Mouse (Mus musculus) T-helper 1 cell (primary cell): ENCODE measurements around the gene Ezh1.

Experiments used
- in situ Hi-C: fragments of 300-600 bp; cut with MboI, MseI; formaldehyde crosslinking; loops from one replicate; pipeline ENCODE4 v1.15.1; 2025; ENCODE audit warnings: high pct_unique_total_duplicates

Ezh1 gene

DNA sequence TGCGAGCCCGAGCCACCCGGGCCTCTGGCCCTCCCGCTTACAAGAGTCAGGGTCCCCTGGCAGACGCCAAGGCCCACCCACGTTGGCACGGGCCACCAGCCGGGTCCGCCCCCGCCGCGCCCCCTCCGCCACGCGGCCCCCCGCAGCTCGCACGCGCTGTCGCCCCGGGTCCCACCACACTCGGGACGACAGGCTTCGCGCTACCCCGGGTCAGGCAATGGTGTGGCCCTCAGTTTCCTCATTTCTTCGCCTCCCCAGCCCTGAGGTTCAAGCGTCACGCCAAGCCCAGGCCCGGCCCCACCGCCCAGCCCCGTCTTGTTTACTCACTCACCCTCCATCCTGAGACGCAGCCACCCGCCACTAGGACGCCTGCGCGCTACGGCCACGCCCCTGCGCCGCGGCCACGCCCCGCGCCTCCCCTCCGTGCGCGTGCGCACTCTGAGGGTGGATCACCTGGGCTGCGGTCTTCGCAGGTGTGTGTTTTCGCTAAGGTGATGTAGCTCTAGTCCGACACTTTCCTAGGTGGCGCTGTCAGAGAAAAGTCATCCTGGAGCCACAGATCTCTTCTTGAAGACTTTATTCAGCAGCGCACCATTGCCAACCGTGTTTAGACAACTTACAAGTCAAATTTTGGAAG, at the start of gene Ezh1:
Ezh1 (minus strand) TSS at position 399 of the 637 bp plus-strand sequence.
- in situ Hi-C loops = no loop called here

DNA sequence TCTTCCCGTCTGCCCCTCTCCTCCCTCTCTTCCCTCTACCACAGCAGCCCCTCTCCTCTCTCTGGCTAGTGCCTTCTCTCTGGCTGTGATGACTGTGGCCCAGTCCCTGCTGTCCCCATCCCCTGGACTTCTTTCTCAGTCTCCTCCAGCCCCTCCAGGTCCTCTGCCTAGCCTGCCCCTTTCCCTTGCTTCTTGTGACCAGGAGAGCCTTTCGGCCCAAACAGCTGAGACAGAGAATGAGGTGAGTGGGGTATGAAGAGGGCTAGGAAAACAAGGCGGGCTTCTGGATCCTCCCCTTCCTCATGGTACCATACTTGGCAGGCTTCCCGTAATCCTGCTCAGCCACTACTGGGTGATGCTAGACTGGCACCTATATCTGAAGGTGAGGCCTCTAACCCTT, 49.0 kb upstream of the Ezh1 start:
- in situ Hi-C loops = no loop called here

- in situ Hi-C loops = no loop called here
Observed at GRCm38 (mm10) chr11:101272446-101272845, 46.2 kb upstream of the Ezh1 start.

GRCm38 (mm10) chr11:101269577-101270116, 43.4 kb upstream of the Ezh1 start:
- in situ Hi-C loops = no loop called here

GRCm38 (mm10) chr11:101265906-101266305, 39.6 kb upstream of the Ezh1 start:
- in situ Hi-C loops = no loop called here

GRCm38 (mm10) chr11:101264954-101265471, 38.8 kb upstream of the Ezh1 start:
- in situ Hi-C loops = no loop called here

- in situ Hi-C loops = no loop called here
Observed at GRCm38 (mm10) chr11:101263989-101264280, 37.7 kb upstream of the Ezh1 start.

DNA sequence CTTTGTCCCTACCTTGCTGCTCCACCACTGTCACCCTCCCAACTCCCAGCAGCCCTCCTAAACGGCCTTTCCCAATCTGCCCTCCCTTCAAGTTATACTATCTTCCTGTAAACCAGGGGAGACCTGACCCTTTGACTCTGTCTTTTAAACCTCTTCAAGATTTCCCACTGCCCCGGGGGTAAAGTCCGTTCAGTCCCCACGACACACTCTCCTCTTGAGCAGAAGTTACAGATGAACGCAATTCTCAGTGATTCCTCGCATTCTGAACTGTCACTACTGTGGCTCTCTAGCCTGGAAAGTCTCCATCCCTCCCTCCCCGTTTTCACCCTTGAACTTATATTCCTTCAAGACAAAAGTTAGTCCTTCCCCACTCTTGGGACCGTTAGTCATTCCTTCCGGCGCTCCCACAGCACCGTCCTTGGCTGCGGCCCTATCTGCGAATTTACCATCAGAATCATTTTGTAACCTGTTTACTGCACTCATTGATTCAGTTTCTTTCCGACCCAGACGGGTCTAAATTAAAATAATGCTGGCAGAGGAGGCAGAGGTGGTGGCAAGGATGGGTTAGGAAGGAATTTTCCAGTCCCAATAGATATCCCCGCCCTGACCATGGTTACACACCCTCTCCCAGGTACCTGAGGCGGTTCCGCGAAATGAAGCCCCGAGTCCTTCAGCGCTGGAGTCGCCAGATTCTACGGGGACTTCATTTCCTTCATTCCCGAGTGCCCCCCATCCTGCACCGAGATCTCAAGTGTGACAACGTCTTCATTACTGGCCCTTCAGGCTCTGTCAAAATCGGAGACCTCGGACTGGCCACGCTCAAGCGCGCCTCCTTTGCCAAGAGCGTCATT, 37.1 kb upstream of the Ezh1 start:
- in situ Hi-C loops = no loop called here

- in situ Hi-C loops = no loop called here
Observed at GRCm38 (mm10) chr11:101262272-101262967, 36.2 kb upstream of the Ezh1 start.

- in situ Hi-C loops = no loop called here
Observed at GRCm38 (mm10) chr11:101260826-101261380, 34.6 kb upstream of the Ezh1 start.

DNA sequence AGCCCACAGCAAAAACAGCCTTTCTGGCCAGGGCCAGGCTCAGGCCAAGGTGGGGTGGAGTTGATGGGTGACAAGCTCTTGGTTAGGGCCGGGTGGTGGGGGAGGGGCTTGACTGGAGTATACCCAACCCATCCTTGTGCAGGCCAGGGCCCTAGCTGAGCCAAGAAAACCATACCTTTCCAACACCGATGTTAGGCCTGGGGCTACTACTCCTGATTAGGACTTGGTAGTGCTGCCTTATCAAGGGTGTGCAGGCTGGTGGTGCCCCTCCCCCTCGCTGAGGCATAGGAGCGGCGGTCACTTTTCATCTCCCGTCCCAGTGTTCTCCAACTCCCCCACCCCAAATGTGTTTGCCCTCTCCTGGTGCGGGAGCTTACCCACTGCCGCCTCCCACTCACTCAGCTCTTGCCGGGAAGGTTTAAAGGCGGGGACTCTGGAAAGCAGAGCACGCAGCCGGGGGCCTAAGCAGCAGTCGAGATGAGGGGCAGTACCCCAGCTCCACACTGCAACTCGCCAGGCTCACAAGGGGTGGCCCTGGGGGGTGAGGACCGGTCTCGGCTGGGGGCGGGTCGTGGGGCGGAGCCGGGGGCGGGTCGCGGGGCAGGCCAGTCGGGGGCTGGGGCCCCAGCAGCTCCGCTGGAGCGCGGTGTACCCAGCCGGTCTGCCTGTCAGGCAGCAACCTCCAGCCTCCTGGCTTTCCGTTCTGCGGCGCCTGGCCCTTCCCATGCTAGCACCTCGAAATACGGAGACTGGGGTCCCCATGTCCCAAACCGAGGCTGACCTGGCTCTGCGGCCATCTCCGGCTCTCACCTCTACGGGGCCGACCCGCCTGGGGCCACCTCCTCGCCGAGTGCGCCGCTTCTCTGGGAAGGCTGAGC, 33.9 kb upstream of the Ezh1 start, which contains the start of gene Wnk4:
Wnk4 (plus strand) TSS at position 620 of the 878 bp plus-strand sequence.
- in situ Hi-C loops = no loop called here

GRCm38 (mm10) chr11:101259261-101259712, 33.0 kb upstream of the Ezh1 start:
- in situ Hi-C loops = no loop called here

DNA sequence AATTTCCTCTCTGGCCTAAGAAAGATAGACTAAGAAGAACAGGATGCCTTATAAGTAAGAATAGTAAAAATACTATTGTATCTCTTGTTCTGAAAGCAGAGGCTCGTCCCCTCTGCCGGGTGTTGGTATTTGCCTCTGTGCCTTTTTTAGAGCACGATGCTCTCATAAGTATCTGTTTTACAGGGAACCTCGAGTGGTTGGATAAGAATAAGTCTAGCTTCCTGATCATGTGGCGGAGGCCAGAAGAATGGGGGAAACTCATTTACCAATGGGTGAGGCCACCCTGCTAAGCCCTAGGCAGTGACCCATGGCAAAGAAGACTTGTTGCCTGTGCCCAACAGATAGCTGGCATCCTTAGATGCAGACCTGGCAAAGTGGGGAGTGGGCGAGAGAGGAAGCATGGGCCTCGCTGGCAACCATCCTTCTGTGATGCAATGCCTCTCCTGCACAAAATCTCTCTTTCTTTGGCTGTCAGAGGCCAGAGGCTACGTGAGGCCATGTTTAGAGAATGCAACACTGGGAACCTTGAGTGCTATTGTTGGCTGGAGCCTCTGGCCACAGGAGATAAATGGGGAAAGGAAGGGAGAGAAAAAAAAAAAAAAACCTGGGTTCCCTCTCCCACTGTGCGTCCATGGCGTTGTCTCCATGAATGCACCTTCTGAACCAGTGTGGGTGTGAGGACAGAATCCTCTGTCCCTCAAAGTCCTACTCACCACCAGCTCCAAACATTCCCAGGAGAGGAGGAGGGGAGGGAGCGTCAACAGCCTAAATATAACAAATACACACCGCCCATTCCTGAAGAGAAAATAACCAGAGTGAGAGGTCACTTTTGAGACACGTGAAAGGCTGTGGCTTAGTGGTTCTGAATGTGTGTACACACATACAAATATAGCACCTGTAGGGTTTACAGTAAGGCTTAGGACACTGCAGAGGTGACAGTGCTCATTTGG, 29.8 kb upstream of the Ezh1 start:
- in situ Hi-C loops = no loop called here

DNA sequence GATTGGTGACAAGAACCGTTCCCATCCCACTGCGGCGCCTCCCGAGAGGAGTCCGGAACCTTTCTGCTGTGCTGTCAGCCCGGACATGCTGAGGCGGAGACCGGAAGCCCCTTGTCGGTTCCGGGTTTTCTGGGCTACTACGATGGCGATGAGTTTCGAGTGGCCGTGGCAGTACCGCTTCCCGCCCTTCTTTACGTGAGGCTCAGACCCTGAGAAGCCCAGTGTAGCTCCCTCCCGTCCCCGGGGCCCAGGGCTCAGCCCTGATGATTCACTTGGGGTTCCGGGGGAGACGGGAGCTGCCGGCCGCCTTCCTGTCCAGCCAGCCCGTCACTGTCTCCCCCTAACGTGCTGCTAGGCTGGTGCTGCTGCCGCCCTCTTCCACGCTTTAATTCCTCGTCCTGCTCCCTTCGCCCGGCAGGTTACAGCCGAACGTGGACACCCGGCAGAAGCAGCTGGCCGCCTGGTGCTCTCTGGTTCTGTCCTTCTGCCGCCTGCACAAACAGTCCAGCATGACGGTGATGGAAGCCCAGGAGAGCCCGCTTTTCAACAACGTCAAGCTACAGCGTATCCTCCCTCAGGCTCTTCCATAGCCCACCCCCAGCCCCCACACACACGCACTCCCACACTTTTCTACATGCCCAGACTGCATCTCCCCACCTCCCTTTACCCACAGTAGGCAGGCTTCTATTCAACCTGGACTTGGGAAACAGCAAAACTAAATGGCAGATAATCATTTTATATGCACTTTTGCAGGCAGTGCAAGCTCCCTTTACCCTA, 27.5 kb upstream of the Ezh1 start, which contains the start of gene Vps25:
Vps25 (plus strand) TSS at position 95 of the 777 bp plus-strand sequence.
- in situ Hi-C loops = no loop called here

GRCm38 (mm10) chr11:101252941-101253340, 26.7 kb upstream of the Ezh1 start:
- in situ Hi-C loops = no loop called here

DNA sequence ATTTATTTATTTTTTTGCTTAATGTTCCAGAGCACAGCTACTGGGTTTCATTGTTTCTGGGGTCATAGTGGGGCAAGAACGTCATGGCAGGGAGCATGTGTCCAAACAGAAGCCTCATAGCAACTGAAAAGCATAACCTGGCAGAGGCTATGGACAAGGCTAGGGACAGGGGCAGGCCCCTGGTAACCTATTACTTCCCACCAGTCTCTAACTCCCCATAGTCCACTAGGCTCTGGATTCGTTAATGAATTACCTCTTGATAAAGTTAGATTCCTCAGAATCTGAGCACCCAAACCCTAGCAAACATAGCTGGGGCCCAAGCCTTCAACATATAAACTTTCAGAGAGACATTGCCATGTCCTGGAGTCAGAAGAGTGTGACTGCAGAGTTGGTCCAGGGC, 24.8 kb upstream of the Ezh1 start:
- in situ Hi-C loops = no loop called here

- in situ Hi-C loops = loop anchor here (5.0 kb wide), 1 partner anchor 36 kb away; no protein-coding TSS in a partner anchor
Observed at GRCm38 (mm10) chr11:101248258-101248994, 22.2 kb upstream of the Ezh1 start.
